Mouse (Mus musculus) small intestine, adult 2 months (tissue): ENCODE data around the gene Cckar.

ENCODE experiments used
- CTCF ChIP-seq: fragments of 200-500 bp; IDR thresholded peaks from 2 replicates; pipeline ENCODE4 v1.5.1; 2012; ENCODE audit warnings: low read depth, mild to moderate bottlenecking, control low read depth, inconsistent platforms, low read length, moderate library complexity, mixed read lengths; ENCODE audit not compliant: insufficient replicate concordance, insufficient read length; ENCODE audit errors: extremely low read depth
- POLR2A ChIP-seq: fragments of 200-500 bp; IDR thresholded peaks from 2 replicates; pipeline ENCODE4 v1.6.1; 2012; ENCODE audit warnings: low read depth, mild to moderate bottlenecking, control low read depth, inconsistent platforms, low read length, moderate library complexity

DNA sequence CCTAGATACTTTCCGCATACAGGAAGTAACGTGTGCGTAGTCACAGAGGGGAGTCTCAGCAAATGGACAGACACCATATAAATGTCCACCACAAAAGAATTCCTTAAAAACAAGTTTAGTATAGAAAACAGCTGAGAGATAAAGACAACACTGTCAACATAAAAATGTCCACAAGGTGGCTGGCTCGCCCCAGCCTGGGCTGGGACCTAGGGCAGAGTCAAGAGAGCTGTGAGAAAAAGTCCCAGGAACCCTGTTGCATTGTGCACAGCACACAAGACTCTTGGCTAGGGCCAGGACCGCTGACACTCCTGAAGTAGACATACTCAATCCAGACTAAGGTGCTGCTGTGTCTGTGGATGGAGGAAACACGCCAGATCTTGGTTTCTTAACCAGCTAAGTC is 49.6 kb downstream of the Cckar start:
- peak; percentile 20; the same call in 1 of the 2 replicates for TF ChIP-seq CTCF
- no peak for TF ChIP-seq POLR2A
